Mouse (Mus musculus): ENCODE data around the gene Arih2.
"Not testable (repeated sequence)": the region's sequence is repeated elsewhere in the genome, so short reads cannot be mapped to it uniquely, and the experiment has no call there.

Arih2 gene

GRCm38 (mm10) chr9:108649561-108650440, 615 bp upstream of the Arih2 start:
- DNase-seq (ENCODE audit: low spot score in 2 of 2), result peak in 1 of 2 experiments; percentile 11

GRCm38 (mm10) chr9:108648166-108648565, 1.0 kb downstream of the Arih2 start:
- no peak for DNase-seq (ENCODE audit: low spot score in 2 of 2)

- no peak for DNase-seq (ENCODE audit: low spot score in 2 of 2)
Observed at GRCm38 (mm10) chr9:108639825-108640224, 9.4 kb downstream of the Arih2 start.

GRCm38 (mm10) chr9:108635415-108635814, 13.8 kb downstream of the Arih2 start:
- no peak for DNase-seq (ENCODE audit: low spot score in 2 of 2)

GRCm38 (mm10) chr9:108633846-108634245, 15.3 kb downstream of the Arih2 start:
- DNase-seq (ENCODE audit: low spot score in 2 of 2), result peak in 1 of 2 experiments; percentile 17

GRCm38 (mm10) chr9:108632375-108632774, 16.8 kb downstream of the Arih2 start:
- DNase-seq (ENCODE audit: low spot score in 2 of 2), result no peak

GRCm38 (mm10) chr9:108631631-108632256, 17.4 kb downstream of the Arih2 start:
- DNase-seq (ENCODE audit: low spot score in 2 of 2), result no peak

GRCm38 (mm10) chr9:108630683-108631082, 18.5 kb downstream of the Arih2 start:
- no peak for DNase-seq (ENCODE audit: low spot score in 2 of 2)

GRCm38 (mm10) chr9:108628141-108628540, 21.0 kb downstream of the Arih2 start:
- no peak for DNase-seq (ENCODE audit: low spot score in 2 of 2)

GRCm38 (mm10) chr9:108626498-108626897, 22.7 kb downstream of the Arih2 start:
- no peak for DNase-seq (ENCODE audit: low spot score in 2 of 2)

- no peak for DNase-seq (ENCODE audit: low spot score in 2 of 2)
Observed at GRCm38 (mm10) chr9:108617301-108617700, 31.9 kb downstream of the Arih2 start.

- DNase-seq (ENCODE audit: low spot score in 2 of 2), result peak; percentile 42 to 61
Observed at GRCm38 (mm10) chr9:108611488-108611887, 37.7 kb downstream of the Arih2 start.

- no peak for DNase-seq (ENCODE audit: low spot score in 2 of 2)
Observed at GRCm38 (mm10) chr9:108608889-108609288, 40.3 kb downstream of the Arih2 start.

- not testable (repeated sequence) for DNase-seq (ENCODE audit: low spot score in 2 of 2)
Observed at GRCm38 (mm10) chr9:108607929-108608328, 41.3 kb downstream of the Arih2 start.

- DNase-seq (ENCODE audit: low spot score in 2 of 2), result no peak
Observed at GRCm38 (mm10) chr9:108601986-108602385, 47.2 kb downstream of the Arih2 start.

- no peak for DNase-seq (ENCODE audit: low spot score in 2 of 2)
Observed at GRCm38 (mm10) chr9:108600011-108600410, 49.2 kb downstream of the Arih2 start.

GRCm38 (mm10) chr9:108599021-108599566, 50.1 kb downstream of the Arih2 start:
- no peak for DNase-seq (ENCODE audit: low spot score in 2 of 2)

GRCm38 (mm10) chr9:108596998-108597764, 52.0 kb downstream of the Arih2 start, which contains the start of gene P4htm:
Gene P4htm (minus strand): TSS chr9:108597667.
- DNase-seq (ENCODE audit: low spot score in 2 of 2), result peak; percentile 79 to 84

- no peak for DNase-seq (ENCODE audit: low spot score in 2 of 2)
Observed at GRCm38 (mm10) chr9:108594354-108594753, 54.8 kb downstream of the Arih2 start.

GRCm38 (mm10) chr9:108591462-108591861, 57.7 kb downstream of the Arih2 start:
- no peak for DNase-seq (ENCODE audit: low spot score in 2 of 2)

GRCm38 (mm10) chr9:108589229-108589628, 60.0 kb downstream of the Arih2 start:
- no peak for DNase-seq (ENCODE audit: low spot score in 2 of 2)
